Mouse (Mus musculus): ENCODE results near the gene Stac3. TPM values are rescaled to one million over a fixed set of nuclear protein-coding genes. Genes with fewer than 3 reads are reported as not detected.

Gene Stac3
- polyA plus RNA-seq, 1 experiment from 2014 or later = 2.9 TPM

GRCm38 (mm10) chr10:127531548-127531947, 30.1 kb downstream of the Stac3 start:
- no peak for ATAC-seq (ENCODE audit: low FRiP score, low read depth)
- no peaks in the 10 kb centered on the region for H3K9me3 ChIP-seq
- H3K4me3 ChIP-seq = peak overlapping the region; percentile 68
- WGBS = 7% methylated on average over 4 of the region's 4 CpGs
- H3K36me3 ChIP-seq = no peaks in the 10 kb centered on the region
- peaks cover 9% of the 10 kb centered on the region; the same call in 1 of the 2 replicates for H3K27me3 ChIP-seq
- peak overlapping the region; percentile 82 for H3K27ac ChIP-seq (replicated peaks)
- H3K4me1 ChIP-seq (replicated peaks) = peaks cover 89% of the 10 kb centered on the region
- H3K9ac ChIP-seq = peak overlapping the region; percentile 48
- peak overlapping the region; percentile 95 for H3K4me2 ChIP-seq

- H3K36me3 ChIP-seq = peaks cover 6% of the 10 kb centered on the region
- under 1% methylated on average over 59 of the region's 78 CpGs for WGBS
- H3K27ac ChIP-seq (replicated peaks) = peak within 1 kb of the TSS; percentile 82
- ATAC-seq (ENCODE audit: low FRiP score, low read depth) = no peak
- H3K27me3 ChIP-seq = peaks cover 9% of the 10 kb centered on the region; the same call in 1 of the 2 replicates
- peak within 1 kb of the TSS; percentile 78 for H3K9ac ChIP-seq
- H3K4me3 ChIP-seq = peak within 1 kb of the TSS; percentile 68
- peaks cover 74% of the 10 kb centered on the region for H3K4me1 ChIP-seq (replicated peaks)
- peak within 1 kb of the TSS; percentile 95 for H3K4me2 ChIP-seq
- no peaks in the 10 kb centered on the region for H3K9me3 ChIP-seq
Measured at GRCm38 (mm10) chr10:127534036-127534928, 32.8 kb downstream of the Stac3 start, which contains the start of gene Nxph4. Gene Nxph4, minus strand, starts transcription at chr10:127534559.

- Histone ChIP-seq H3K4me1 (replicated peaks) (peaks cover 68% of the 10 kb centered on the region), H3K9ac (peak overlapping the region; percentile 78), H3K27me3 (peaks cover 8% of the 10 kb centered on the region; the same call in 1 of the 2 replicates), H3K4me2 (peak overlapping the region; percentile 95), H3K27ac (replicated peaks) (peak overlapping the region; percentile 82), H3K36me3 (peaks cover 13% of the 10 kb centered on the region), H3K9me3 (no peaks in the 10 kb centered on the region), H3K4me3 (peak overlapping the region; percentile 68)
- ATAC-seq (ENCODE audit: low FRiP score, low read depth) = peak; percentile 14; the same call in 1 of the 2 replicates
- under 1% methylated on average over 28 of the region's 30 CpGs for WGBS
Measured at GRCm38 (mm10) chr10:127534929-127535384, 33.5 kb downstream of the Stac3 start.

- WGBS = 6% methylated on average over 8 of the region's 8 CpGs
- no peaks in the 10 kb centered on the region for H3K9me3 ChIP-seq
- H3K9ac ChIP-seq = no peak overlapping the region
- H3K4me3 ChIP-seq = no peak overlapping the region
- ATAC-seq (ENCODE audit: low FRiP score, low read depth) = 0 out of 2 replicates have a peak, but pooled peaks have one; percentile 19
- peak overlapping the region; percentile 28 for H3K4me2 ChIP-seq
- peaks cover 51% of the 10 kb centered on the region for H3K4me1 ChIP-seq (replicated peaks)
- peak overlapping the region; percentile 82 for H3K27ac ChIP-seq (replicated peaks)
- H3K27me3 ChIP-seq = no peaks in the 10 kb centered on the region
- H3K36me3 ChIP-seq = peaks cover 24% of the 10 kb centered on the region
Measured at GRCm38 (mm10) chr10:127536586-127537314, 35.3 kb downstream of the Stac3 start.

- Histone ChIP-seq H3K4me1 (replicated peaks) (peaks cover 48% of the 10 kb centered on the region), H3K27me3 (no peaks in the 10 kb centered on the region), H3K36me3 (peaks cover 35% of the 10 kb centered on the region), H3K9me3 (no peaks in the 10 kb centered on the region), H3K27ac (replicated peaks) (peak overlapping the region; percentile 69), H3K9ac (no peak overlapping the region), H3K4me3 (no peak overlapping the region), H3K4me2 (no peak overlapping the region)
- ATAC-seq (ENCODE audit: low FRiP score, low read depth) = peak; percentile 27; the same call in 1 of the 2 replicates
- 24% methylated on average over 7 of the region's 7 CpGs for WGBS
Measured at GRCm38 (mm10) chr10:127537854-127538583, 36.5 kb downstream of the Stac3 start.

GRCm38 (mm10) chr10:127541510-127541909, 40.0 kb downstream of the Stac3 start:
- WGBS = 96% methylated on average over 8 of the region's 8 CpGs
- Histone ChIP-seq H3K4me3 (no peak overlapping the region), H3K36me3 (peaks cover 68% of the 10 kb centered on the region), H3K9ac (no peak overlapping the region), H3K27me3 (no peaks in the 10 kb centered on the region), H3K4me2 (no peak overlapping the region), H3K9me3 (no peaks in the 10 kb centered on the region), H3K4me1 (replicated peaks) (peaks cover 20% of the 10 kb centered on the region), H3K27ac (replicated peaks) (no peak overlapping the region)
- ATAC-seq (ENCODE audit: low FRiP score, low read depth) = no peak

GRCm38 (mm10) chr10:127542084-127542483, 40.6 kb downstream of the Stac3 start:
- Histone ChIP-seq H3K36me3 (peaks cover 73% of the 10 kb centered on the region), H3K27ac (replicated peaks) (peak overlapping the region; percentile 62), H3K4me2 (no peak overlapping the region), H3K4me3 (no peak overlapping the region), H3K4me1 (replicated peaks) (peaks cover 14% of the 10 kb centered on the region), H3K9me3 (no peaks in the 10 kb centered on the region), H3K27me3 (no peaks in the 10 kb centered on the region), H3K9ac (no peak overlapping the region)
- 53% methylated on average over 13 of the region's 13 CpGs for WGBS
- ATAC-seq (ENCODE audit: low FRiP score, low read depth) = no peak

- ATAC-seq (ENCODE audit: low FRiP score, low read depth) = no peak
- Histone ChIP-seq H3K9ac (no peak overlapping the region), H3K4me2 (no peak overlapping the region), H3K36me3 (peaks cover 80% of the 10 kb centered on the region), H3K27me3 (no peaks in the 10 kb centered on the region), H3K27ac (replicated peaks) (peak overlapping the region; percentile 62; the same call in 1 of the 2 replicates), H3K9me3 (no peaks in the 10 kb centered on the region), H3K4me3 (no peak overlapping the region), H3K4me1 (replicated peaks) (peaks cover 10% of the 10 kb centered on the region)
- 30% methylated on average over 6 of the region's 6 CpGs for WGBS
Measured at GRCm38 (mm10) chr10:127542720-127543119, 41.2 kb downstream of the Stac3 start.

- no peak overlapping the region for H3K9ac ChIP-seq
- H3K9me3 ChIP-seq = no peaks in the 10 kb centered on the region
- peaks cover 87% of the 10 kb centered on the region for H3K36me3 ChIP-seq
- H3K4me2 ChIP-seq = no peak overlapping the region
- H3K27me3 ChIP-seq = no peaks in the 10 kb centered on the region
- no peak overlapping the region for H3K4me3 ChIP-seq
- no peak for ATAC-seq (ENCODE audit: low FRiP score, low read depth)
- 70% methylated on average over 3 of the region's 3 CpGs for WGBS
- peaks cover 8% of the 10 kb centered on the region for H3K4me1 ChIP-seq (replicated peaks)
- no peak overlapping the region for H3K27ac ChIP-seq (replicated peaks)
Measured at GRCm38 (mm10) chr10:127543916-127544315, 42.4 kb downstream of the Stac3 start.

- no peak overlapping the region for H3K4me3 ChIP-seq
- H3K4me2 ChIP-seq = no peak overlapping the region
- no peak overlapping the region for H3K27ac ChIP-seq (replicated peaks)
- H3K9ac ChIP-seq = no peak overlapping the region
- ATAC-seq (ENCODE audit: low FRiP score, low read depth) = no peak
- 94% methylated on average over 20 of the region's 20 CpGs for WGBS
- peaks cover 8% of the 10 kb centered on the region for H3K4me1 ChIP-seq (replicated peaks)
- H3K36me3 ChIP-seq = peaks cover 83% of the 10 kb centered on the region
- no peaks in the 10 kb centered on the region for H3K27me3 ChIP-seq
- H3K9me3 ChIP-seq = no peaks in the 10 kb centered on the region
Measured at GRCm38 (mm10) chr10:127544375-127544774, 42.9 kb downstream of the Stac3 start.

GRCm38 (mm10) chr10:127546505-127546904, 45.0 kb downstream of the Stac3 start:
- 92% methylated on average over 7 of the region's 7 CpGs for WGBS
- no peak overlapping the region for H3K27ac ChIP-seq (replicated peaks)

More at GRCm38 (mm10) chr10:127546505-127546904, 45.0 kb downstream of the Stac3 start:
- Histone ChIP-seq H3K4me3 (no peak overlapping the region), H3K27me3 (no peaks in the 10 kb centered on the region), H3K4me2 (no peak overlapping the region), H3K4me1 (replicated peaks) (peaks cover 8% of the 10 kb centered on the region), H3K9ac (no peak overlapping the region), H3K9me3 (no peaks in the 10 kb centered on the region), H3K36me3 (peaks cover 84% of the 10 kb centered on the region)
- ATAC-seq (ENCODE audit: low FRiP score, low read depth) = no peak

Measured in hindbrain, embryonic 15.5 days (tissue).